Mouse (Mus musculus): Measurements from ENCODE around the gene Spice1.

Spice1 gene

DNA sequence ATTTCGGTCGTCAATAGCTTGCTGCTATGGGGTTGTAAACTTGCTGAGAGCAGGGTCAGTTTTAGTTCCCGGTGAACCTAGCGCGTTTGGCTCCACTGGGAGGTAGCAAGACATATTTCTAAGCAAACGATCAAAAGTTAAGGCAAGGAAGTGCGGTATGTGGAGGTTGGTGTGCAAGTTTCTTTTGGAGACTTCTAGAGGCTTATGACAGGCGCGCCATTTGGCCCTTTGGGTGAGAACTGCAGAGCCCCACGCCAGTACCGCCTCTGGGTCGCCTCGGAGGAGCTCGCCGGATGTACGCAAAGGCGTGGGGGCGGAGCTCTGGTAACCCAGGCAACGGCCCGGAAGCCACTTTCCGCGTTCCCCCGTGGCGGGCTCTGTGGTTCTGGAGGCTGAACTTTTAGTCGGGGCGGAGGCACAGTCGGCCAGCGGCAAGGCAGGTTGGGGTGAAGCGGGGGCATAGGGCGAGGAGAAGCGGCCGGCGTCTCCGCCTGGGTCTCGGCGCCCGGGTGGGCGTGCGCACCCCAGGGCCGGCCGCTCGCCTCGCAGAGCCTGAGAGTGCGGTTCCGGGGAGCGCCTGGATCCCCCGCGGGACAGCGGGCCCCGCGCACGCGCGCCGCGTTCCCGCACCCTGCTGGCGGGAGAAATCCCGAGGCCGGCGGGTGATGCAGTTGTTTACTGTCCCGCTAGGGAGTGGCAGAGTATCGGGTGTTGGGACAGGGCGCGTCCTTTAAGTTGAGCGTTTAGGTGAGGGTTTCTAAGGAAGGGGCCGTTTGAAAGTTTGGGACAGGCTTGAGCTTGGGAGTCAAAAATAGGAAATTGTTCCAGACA is at the start of gene Spice1:
Spice1 (plus strand) TSS at position 51 of the 831 bp plus-strand sequence.
- DNase-seq: peak; percentile 94 to 96

DNA sequence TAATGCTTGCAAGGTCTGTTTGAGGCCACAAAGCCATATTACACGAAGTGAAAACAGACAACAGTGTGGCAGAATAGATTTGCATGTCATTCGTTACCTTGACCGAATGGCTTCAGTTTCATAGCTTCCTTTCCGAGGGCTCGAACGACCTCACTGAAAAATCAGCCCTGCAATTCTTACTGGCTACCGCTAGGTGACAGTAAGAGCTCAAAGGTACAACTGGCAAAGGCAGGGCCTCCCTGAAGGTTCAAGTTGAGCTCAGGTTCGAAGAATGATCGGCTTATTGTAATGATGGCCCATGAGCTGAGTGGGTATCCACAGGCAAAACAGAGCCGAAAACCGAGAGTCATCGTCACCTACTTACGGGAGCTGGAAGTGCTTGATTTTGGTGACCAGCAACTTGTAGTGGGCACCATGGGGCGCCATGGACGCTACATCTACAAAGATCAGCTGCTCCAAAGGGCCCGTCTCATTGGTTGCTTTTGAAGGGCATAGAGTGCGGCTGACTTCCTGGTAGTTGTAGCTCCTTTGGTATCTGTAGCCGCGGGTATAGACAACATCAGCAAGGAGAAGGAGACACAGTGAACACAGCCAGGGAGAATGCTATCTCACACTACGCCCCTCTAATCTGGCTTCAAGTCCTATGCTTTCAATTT is 47.4 kb upstream of the Spice1 start:
- peak in 1 of 2 experiments; percentile 5 for DNase-seq

DNA sequence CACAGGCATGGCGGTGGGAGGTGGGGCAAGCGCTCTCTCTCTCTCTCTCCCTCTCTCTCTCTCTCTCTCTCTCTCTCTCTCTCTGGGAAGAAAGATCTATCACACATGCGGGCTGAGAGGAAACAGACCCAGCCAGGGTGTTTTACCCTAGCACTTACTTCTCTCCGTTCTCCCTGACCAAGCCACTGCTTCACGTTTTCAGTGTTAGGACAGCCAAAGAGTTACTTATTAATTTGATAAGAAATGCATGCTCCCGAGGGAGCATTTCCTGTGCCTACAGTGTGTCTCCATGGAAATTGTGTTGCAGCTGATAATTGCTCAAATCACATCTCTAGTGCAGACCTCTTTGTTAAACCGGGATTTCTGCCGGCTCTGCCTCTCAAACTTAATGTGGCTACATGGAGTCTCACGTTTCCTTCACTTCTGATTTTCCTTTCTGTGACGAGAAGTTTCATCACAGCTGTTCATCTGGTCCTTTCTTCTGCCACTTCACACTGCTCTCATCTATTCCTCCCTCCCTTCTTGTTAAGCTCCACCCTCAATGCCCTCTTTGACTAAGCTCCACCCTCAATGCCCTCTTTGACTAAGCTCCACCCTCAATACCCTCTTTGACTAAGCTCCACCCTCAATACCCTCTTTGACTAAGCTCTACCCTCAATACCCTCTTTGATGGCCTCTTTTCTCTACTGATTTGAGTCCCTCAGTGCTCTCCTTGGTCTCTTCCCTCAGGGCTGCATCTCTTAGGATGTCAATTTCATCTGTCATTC is 44.6 kb upstream of the Spice1 start:
- DNase-seq: no peak

DNA sequence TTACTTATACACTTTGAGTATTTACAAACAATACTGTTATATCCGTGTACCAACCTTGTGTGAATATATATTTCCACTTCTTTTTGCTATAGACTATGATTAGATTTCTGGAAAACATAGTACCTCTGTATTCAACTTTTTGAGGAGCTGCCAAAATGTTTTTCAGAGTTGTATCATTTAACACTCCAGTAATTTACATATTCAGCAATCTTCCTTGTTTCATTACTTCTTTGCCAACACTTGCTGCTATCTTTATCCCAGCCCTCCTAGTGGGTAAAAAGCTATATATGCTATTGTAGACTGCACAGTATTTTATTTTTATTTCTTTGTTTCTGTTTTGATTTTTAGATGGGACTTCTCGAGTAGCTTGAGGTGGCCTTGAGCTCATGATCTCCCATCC is 43.1 kb upstream of the Spice1 start:
- DNase-seq: no peak

DNA sequence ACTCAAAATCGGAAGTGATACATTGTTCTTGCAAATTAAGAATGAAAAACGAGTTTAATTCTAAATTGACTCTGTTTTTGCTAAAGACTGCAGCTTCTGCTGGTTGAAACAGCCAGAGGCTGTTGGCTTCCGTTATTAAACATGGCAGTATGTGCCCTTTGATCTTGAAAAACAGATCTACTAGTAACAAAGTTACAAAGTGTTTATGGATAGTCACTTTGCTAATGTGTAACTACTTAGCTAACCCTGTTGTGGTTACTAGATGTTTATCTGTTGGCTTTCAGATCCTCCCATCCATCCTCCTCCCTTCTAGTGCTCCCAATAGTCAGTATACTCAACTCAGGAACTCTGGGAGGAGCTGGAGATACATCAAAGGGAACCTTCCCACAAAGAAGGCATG is 41.3 kb upstream of the Spice1 start:
- no peak for DNase-seq

DNA sequence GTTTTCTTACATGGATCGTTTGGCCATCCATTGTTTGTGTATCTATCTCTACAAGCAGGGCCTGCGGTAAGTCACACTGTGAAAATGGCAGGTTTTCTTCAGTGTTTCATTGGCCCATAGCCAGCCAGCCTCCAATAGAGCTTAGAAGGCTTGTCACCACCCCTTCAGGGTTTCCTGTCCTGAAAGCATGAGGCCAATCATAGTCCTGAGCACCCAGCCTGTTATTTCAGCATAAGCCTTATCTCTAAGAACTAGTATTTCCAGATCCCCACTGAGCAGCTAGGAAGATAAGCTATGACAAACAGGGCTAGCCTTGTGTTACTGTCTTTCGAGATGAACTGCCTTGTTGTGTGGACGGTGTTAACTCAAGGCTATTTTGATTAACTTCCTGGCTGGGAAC is 33.5 kb upstream of the Spice1 start:
- DNase-seq: peak in 1 of 2 experiments; percentile 11

DNA sequence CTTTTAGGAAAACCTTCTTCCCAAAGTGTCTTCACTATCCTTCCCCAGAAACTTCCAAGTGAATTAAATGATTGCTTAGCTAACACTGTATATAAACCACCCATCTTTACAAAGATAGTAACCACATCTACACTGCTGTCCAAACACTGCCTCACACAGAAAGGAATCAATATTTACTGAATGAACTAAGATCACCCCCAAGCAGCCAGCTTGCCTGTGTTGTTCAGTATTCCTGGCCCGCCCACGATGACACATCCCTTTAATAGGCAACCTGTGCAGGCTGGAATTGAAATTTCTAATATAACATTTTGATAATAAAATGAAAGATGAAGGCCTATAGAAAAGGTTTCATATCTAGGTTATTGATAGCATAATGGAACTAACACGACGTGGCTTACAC is 30.6 kb upstream of the Spice1 start:
- no peak for DNase-seq

DNA sequence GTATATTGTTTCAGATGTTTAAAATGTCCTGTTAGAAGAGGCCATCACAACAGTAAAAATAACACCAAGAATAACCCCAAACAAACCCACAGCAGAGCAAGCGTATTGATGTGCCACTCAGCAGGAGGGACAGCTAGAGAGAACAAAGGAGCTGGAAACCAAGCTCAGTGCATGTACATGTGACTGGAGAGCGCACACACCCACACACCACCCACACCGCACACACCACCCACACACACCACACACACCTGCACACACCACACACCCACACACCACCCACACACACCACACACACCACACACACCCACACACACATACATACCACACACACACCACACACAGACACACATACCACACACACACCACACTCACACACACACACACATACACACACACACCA is 26.7 kb upstream of the Spice1 start:
- no peak for DNase-seq

DNA sequence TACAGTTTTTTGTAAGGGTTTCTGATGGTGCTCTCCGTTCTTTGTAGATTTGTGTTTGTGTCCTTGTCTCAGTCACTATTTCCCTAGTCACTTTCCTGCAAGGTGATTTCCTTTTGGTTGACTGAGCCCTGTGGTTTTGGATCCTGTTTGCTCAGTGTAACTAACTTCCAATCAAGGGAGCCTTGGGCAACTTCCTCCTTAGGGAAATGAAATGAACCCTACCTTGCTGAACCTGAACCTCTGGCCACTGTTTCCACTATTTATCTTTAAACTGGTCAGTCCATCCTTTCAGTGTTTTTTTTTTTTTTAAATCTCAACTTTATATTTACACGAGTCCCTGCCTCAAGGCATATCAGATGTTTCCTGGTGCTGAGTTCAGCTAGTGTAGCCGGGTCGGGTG is 18.3 kb upstream of the Spice1 start:
- DNase-seq: peak; percentile 15 to 53

DNA sequence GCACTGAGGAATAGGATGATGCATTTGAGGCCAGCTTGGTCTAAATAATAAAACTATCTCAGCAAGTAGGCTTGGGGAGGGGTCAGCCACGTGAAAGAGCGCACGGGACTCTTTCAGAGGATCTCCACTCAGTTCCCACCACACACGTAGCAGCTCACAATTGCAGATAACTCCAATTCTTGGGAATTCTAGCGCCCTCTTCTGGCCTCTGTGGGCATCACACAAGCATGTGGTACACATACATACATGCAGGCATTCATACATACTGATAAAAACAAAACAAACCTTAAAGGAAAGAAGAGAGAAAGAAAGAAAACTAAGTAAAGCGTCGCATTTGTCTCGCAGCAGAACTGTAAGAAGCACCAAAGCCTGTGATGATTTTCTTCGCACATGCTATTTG is 16.3 kb upstream of the Spice1 start:
- no peak for DNase-seq

DNA sequence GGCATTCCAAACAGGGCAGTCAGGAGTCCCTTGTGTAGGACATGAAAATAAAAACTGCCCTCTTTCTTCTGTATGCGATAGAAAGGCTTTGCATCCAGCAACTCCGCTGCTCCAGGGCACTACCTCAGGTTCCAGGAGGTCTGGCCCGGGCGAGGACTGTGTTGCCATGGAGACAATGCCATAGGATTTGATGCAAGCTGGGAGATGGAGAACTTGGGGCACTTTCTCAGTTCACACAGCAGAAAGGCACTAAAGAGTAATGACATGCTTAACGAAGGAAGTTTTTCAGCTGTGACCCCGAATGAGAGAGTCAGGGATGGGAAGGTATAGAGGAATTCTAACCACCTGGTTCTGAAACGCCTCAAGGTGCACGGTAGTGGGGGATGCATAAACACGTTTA is 15.8 kb upstream of the Spice1 start:
- DNase-seq: no peak

DNA sequence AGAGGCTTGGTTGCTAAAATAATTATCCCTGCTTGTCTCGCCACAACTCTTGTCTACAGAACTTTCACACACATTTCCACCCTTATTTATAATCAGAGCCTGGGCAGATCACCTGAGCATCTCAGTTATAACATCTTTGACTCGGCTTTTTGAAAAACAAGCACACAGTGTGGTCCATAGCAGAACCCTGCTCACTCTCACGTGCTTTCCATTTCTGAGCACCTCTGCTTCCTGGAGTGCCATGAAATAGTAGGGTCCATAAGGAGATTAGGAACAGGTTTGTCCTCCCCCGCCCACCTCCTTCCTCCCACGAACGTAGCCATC is 15.3 kb upstream of the Spice1 start:
- no peak for DNase-seq

DNA sequence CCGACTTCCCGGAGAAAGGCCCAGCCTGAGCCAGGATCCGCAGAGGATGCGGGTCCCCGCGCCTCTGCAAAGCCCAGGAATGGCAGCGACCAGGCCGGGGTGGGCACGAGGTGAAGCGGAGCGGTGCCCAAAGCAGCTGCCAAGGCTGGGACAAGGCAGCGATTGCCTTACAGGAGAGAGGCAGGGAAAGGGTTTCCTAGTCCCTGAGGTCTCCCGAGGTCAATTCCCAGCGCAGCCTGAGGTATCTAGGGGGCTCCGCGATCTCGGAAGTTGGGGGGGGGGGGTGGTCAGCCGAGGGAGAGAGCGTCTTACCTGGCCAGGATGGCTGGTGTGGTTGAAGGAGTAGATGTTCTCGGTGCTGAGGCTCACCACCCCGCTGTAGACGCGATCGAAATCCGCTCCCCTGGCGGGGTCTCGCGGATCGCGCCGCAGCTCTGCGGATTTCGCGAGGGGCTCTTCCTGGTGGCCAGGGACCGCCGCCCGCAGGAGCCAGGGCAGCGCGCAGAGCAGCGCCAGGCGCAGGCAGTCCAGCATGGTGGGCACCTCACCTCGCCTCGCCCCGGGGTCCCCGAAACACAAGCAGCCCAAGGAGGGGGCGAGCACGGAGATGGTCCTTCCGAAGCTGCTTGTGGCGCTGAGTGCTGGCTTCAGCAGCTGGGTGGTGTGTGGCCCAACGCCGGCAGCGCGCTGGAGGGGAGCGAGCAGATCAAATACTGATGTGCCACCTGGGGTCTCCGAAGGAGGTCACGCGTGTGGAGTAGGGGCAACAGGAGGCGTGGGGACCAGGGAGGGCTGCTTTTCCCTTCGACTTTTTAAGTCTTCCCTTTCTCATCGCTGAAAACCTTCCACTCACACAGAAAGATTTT is 14.7 kb upstream of the Spice1 start:
- peak in 1 of 2 experiments; percentile 10 for DNase-seq

DNA sequence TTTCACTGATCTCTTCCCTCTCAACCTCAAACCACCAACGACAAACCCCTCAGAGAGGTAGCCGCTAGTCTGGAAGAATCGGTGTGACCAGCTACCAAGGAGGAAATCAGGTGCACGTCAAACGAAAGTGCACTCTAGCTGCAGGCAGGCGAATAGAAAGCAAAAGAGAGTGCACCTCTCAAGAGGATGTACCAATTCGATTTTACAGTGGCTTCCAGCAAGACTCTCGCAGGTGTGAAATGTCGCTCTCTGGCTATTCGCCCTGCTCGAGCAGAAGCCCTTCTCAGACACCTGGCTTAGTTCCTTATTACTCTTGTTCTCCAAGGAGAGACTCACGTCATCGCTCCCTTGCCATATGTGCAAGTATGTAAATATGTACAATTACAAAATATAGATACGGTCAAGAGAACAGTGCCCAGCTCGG is 14.0 kb upstream of the Spice1 start, which contains the start of gene Sidt1:
Sidt1 (minus strand) TSS at position 336 of the 424 bp plus-strand sequence.
- DNase-seq: peak; percentile 40 to 41

DNA sequence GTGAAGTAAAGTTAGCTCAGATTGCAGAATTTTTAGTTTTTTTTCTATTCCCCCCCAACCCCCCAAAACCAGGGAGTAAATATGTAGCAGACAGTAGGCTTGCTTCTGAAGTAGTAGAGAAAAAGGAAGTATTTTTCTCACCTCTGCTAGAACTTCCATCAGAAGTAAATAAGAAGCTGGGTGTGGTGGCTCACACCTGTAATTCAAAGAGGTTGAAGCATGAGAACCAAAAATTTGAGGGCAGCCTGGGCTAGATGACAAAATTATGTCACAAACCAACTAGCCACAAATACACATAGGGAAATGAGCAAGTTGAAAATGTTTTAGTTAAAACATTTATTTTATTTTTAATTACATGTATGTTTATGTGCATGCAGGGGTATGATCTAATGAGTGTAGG is 9.4 kb upstream of the Spice1 start:
- DNase-seq: no peak

DNA sequence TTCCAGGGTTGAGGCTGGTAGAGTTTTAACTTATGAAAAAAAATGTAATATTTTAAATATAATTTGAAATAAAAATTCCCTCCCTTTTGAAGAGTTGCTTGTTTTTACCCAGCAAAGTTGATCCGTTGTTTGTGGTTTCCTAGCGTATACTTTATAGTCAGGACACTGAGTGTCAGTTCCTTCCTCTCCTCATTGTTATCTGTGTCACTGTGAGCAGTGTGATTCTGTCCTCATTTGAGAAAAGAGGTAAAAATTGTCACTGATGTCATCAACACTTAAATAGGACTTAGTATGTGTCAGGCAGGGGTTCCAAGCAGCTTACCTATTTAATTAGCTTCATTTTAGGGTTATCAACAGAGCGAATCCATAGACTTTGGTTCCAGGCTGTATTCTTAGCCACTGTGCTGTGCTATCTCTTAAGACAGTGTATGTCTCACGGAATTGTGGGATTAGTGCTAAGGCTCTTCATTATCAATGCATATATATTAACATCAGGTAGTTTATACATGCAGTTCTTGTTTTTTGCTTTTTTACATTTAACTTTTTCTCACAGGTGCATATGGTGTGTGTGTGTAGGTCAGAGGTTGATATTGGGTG is 3.0 kb downstream of the Spice1 start:
- no peak for DNase-seq

DNA sequence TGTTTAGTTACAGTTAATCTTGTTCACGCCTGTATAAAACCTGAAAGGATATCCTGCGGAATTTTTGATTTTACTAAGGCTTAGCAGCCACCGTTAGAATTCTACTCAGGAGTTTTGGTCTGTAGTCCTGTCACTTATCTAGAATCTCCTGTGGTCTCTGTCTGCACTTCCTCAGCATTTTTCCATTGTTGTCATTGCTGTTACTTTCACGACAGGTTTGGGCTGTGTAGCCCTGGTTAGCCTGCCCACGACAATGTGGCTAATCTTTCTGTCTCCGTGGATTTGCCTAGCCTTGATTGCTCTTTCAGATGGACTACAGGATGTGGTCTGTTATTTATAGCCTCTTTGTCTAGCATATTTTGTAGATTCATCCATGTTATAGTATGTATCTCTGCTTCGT is 9.4 kb downstream of the Spice1 start:
- no peak for DNase-seq

DNA sequence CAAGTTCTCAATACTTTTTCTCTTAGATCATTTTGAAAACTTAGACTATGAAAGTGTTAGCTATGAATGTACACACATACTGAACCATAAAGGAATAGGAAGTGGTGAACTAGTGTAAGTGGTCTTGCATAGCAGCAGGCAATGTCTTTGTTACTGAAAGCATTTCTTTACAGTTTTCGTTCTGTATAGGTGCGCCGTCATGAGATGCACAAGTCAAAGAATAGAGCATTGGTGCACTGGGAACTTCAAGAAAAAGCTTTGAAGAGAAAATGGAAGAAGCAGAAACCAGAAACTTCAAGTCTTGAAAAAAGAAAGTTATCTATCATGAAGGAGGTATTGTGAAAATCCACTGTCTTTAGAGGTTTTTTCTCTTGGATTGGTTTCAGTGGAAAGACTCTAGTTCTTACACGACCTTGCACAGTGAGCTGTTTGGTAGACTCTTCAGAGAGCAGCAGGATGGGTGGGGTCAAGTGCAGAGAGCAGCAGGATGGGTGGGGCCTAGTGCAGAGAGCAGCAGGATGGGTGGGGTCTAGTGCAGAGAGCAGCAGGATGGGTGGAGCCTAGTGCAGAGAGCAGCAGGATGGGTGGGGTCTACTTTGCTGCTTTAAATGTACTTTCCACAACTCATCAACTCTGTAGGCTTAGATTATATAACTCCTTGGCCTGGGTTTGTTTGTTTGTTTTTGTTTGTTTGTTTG is 10.8 kb downstream of the Spice1 start:
- DNase-seq: peak; percentile 66 to 79

DNA sequence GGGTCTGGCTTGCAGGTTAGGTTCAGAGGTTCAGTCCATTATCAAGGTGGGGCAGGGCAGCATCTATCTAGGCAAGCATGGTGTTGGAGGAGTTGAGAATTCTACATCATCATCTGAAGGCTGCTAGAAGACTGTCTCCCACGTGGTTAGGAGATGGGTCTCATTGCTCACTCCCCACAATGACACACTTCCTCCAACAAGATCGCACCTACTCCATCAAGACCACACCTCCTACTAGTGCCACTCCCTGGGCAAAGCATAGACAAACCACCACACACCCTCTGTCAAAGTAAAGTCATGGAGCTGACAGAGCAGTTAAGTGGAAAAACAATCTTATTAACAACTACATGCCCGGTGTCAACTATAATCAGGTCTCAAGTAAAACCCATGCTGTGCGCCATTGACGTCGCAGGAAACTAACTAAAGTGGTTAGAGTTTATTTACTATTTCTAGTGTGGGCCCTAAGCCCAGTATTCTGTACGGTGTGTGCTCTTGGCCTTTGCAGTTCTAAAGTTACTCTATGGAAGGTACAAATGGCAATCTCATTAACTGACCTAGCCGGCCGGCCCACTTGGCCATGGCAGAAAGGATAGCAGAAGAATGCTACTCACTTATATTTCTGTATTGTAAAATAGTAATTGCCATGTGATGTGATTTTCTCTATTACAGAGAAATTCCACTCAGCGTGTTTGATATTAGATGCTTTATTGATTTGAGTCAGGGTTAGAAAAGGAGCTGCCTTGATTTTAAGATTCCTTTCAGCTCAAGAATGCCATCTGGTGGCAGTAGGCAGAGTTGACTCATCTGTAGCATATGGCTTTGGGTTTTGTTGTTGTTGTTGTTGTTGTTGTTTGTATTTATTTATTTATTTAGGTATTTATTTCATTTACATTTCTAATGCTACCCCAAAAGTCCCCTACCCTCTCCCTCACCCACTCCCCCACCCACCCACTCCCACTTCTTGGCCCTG is 15.3 kb downstream of the Spice1 start:
- peak in 1 of 2 experiments; percentile 21 for DNase-seq

DNA sequence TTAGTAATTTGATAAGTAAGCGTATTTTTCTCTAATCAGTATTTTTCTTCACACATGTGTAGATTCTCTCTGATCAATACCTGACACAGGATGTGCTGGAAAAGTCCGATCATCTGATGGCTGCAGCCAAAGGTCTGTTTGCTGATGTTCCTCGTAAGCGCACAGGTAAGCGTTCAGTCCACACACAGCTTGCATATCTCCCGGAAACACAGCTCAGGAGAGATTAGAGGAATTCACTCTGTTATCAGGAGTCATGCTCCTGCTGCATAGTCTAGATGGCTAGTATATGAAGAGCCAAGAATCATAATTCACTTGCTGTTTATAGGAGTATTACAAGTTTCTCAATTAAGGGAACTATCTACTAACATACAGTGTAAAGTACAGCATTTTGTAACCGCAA is 18.6 kb downstream of the Spice1 start:
- DNase-seq: no peak
